Mouse (Mus musculus): ENCODE measurements at regions not wholly inside any gene's neighbourhood (a gene's known extent, or its start where the extent isn't known, plus 50 kb on each side); places are given as distances from the start of the nearest gene placed in this dataset.

- Histone ChIP-seq H3K9me3 (ENCODE audit: control insufficient read depth, low read length) (no peaks in the 10 kb centered on the region), H3K9ac (ENCODE audit: low read depth, low read length) (no peak overlapping the region), H3K36me3 (ENCODE audit: control insufficient read depth, insufficient read depth, low read length) (no peaks in the 10 kb centered on the region), H3K4me3 (ENCODE audit: low read length) (no peak overlapping the region), H3K27ac (ENCODE audit: low read depth, low read length) (no peak overlapping the region), H3K4me2 (replicated peaks; ENCODE audit: low read depth, low read length) (no peak overlapping the region), H3K27me3 (ENCODE audit: control insufficient read depth, insufficient read depth, low read length) (no peaks in the 10 kb centered on the region), H3K4me1 (ENCODE audit: control insufficient read depth, insufficient read depth, low read length) (0 out of 2 replicates have a peak, but pooled peaks cover 3% of the 10 kb centered on the region)
- 49% methylated on average over 7 of the region's 7 CpGs for WGBS
- ATAC-seq (ENCODE audit: low FRiP score, low TSS enrichment), result peak; percentile 73
These were observed 90.5 kb upstream of the Rbms3 start for GRCm38 (mm10) chr9:117720161-117720598.

- Histone ChIP-seq H3K9ac (ENCODE audit: low read depth, low read length) (no peak overlapping the region), H3K27me3 (ENCODE audit: control insufficient read depth, insufficient read depth, low read length) (no peaks in the 10 kb centered on the region), H3K4me3 (ENCODE audit: low read length) (no peak overlapping the region), H3K36me3 (ENCODE audit: control insufficient read depth, insufficient read depth, low read length) (no peaks in the 10 kb centered on the region), H3K9me3 (ENCODE audit: control insufficient read depth, low read length) (no peaks in the 10 kb centered on the region), H3K4me1 (ENCODE audit: control insufficient read depth, insufficient read depth, low read length) (0 out of 2 replicates have a peak, but pooled peaks cover 3% of the 10 kb centered on the region), H3K27ac (ENCODE audit: low read depth, low read length) (no peak overlapping the region), H3K4me2 (replicated peaks; ENCODE audit: low read depth, low read length) (no peak overlapping the region)
- WGBS, result 84% methylated on average over 4 of the region's 4 CpGs
- no peak for ATAC-seq (ENCODE audit: low FRiP score, low TSS enrichment)
These were observed 87.6 kb upstream of the Rbms3 start for GRCm38 (mm10) chr9:117717346-117717745.

GRCm38 (mm10) chr9:117716476-117716875, 86.8 kb upstream of the Rbms3 start:
- no peak for ATAC-seq (ENCODE audit: low FRiP score, low TSS enrichment)
- Histone ChIP-seq H3K27ac (ENCODE audit: low read depth, low read length) (no peak overlapping the region), H3K4me3 (ENCODE audit: low read length) (no peak overlapping the region), H3K4me2 (replicated peaks; ENCODE audit: low read depth, low read length) (no peak overlapping the region), H3K9me3 (ENCODE audit: control insufficient read depth, low read length) (no peaks in the 10 kb centered on the region), H3K27me3 (ENCODE audit: control insufficient read depth, insufficient read depth, low read length) (no peaks in the 10 kb centered on the region), H3K9ac (ENCODE audit: low read depth, low read length) (no peak overlapping the region), H3K4me1 (ENCODE audit: control insufficient read depth, insufficient read depth, low read length) (0 out of 2 replicates have a peak, but pooled peaks cover 3% of the 10 kb centered on the region), H3K36me3 (ENCODE audit: control insufficient read depth, insufficient read depth, low read length) (no peaks in the 10 kb centered on the region)
- 74% methylated on average over 6 of the region's 6 CpGs for WGBS

GRCm38 (mm10) chr9:117714741-117715675, 85.3 kb upstream of the Rbms3 start:
- Histone ChIP-seq H3K27ac (ENCODE audit: low read depth, low read length) (no peak overlapping the region), H3K9me3 (ENCODE audit: control insufficient read depth, low read length) (no peaks in the 10 kb centered on the region), H3K4me2 (replicated peaks; ENCODE audit: low read depth, low read length) (no peak overlapping the region), H3K9ac (ENCODE audit: low read depth, low read length) (no peak overlapping the region), H3K27me3 (ENCODE audit: control insufficient read depth, insufficient read depth, low read length) (no peaks in the 10 kb centered on the region), H3K36me3 (ENCODE audit: control insufficient read depth, insufficient read depth, low read length) (no peaks in the 10 kb centered on the region), H3K4me1 (ENCODE audit: control insufficient read depth, insufficient read depth, low read length) (0 out of 2 replicates have a peak, but pooled peaks cover under 1% of the 10 kb centered on the region), H3K4me3 (ENCODE audit: low read length) (no peak overlapping the region)
- WGBS, result 80% methylated on average over 13 of the region's 13 CpGs
- no peak for ATAC-seq (ENCODE audit: low FRiP score, low TSS enrichment)

GRCm38 (mm10) chr9:117713121-117713520, 83.4 kb upstream of the Rbms3 start:
- no peak overlapping the region for H3K4me3 ChIP-seq (ENCODE audit: low read length)
- no peaks in the 10 kb centered on the region for H3K36me3 ChIP-seq (ENCODE audit: control insufficient read depth, insufficient read depth, low read length)
- no peak overlapping the region for H3K9ac ChIP-seq (ENCODE audit: low read depth, low read length)
- no peak overlapping the region for H3K27ac ChIP-seq (ENCODE audit: low read depth, low read length)
- H3K9me3 ChIP-seq (ENCODE audit: control insufficient read depth, low read length), result no peaks in the 10 kb centered on the region
- H3K4me2 ChIP-seq (replicated peaks; ENCODE audit: low read depth, low read length), result no peak overlapping the region
- ATAC-seq (ENCODE audit: low FRiP score, low TSS enrichment), result no peak
- WGBS, result 57% methylated on average over 4 of the region's 4 CpGs
- no peaks in the 10 kb centered on the region for H3K4me1 ChIP-seq (ENCODE audit: control insufficient read depth, insufficient read depth, low read length)
- H3K27me3 ChIP-seq (ENCODE audit: control insufficient read depth, insufficient read depth, low read length), result no peaks in the 10 kb centered on the region

- ATAC-seq (ENCODE audit: low FRiP score, low TSS enrichment), result no peak
- H3K4me2 ChIP-seq (replicated peaks; ENCODE audit: low read depth, low read length), result no peak overlapping the region
- no peak overlapping the region for H3K27ac ChIP-seq (ENCODE audit: low read depth, low read length)
- no peaks in the 10 kb centered on the region for H3K36me3 ChIP-seq (ENCODE audit: control insufficient read depth, insufficient read depth, low read length)
- no peaks in the 10 kb centered on the region for H3K27me3 ChIP-seq (ENCODE audit: control insufficient read depth, insufficient read depth, low read length)
- H3K9me3 ChIP-seq (ENCODE audit: control insufficient read depth, low read length), result no peaks in the 10 kb centered on the region
- H3K9ac ChIP-seq (ENCODE audit: low read depth, low read length), result no peak overlapping the region
- no peak overlapping the region for H3K4me3 ChIP-seq (ENCODE audit: low read length)
- WGBS, result 80% methylated on average over 5 of the region's 5 CpGs
- no peaks in the 10 kb centered on the region for H3K4me1 ChIP-seq (ENCODE audit: control insufficient read depth, insufficient read depth, low read length)
These were observed 82.1 kb upstream of the Rbms3 start for GRCm38 (mm10) chr9:117711793-117712192.

- Histone ChIP-seq H3K36me3 (ENCODE audit: control insufficient read depth, insufficient read depth, low read length) (no peaks in the 10 kb centered on the region), H3K9ac (ENCODE audit: low read depth, low read length) (no peak overlapping the region), H3K27ac (ENCODE audit: low read depth, low read length) (no peak overlapping the region), H3K4me2 (replicated peaks; ENCODE audit: low read depth, low read length) (no peak overlapping the region), H3K27me3 (ENCODE audit: control insufficient read depth, insufficient read depth, low read length) (no peaks in the 10 kb centered on the region), H3K4me3 (ENCODE audit: low read length) (no peak overlapping the region), H3K4me1 (ENCODE audit: control insufficient read depth, insufficient read depth, low read length) (no peaks in the 10 kb centered on the region), H3K9me3 (ENCODE audit: control insufficient read depth, low read length) (no peaks in the 10 kb centered on the region)
- no peak for ATAC-seq (ENCODE audit: low FRiP score, low TSS enrichment)
- 90% methylated on average over 9 of the region's 9 CpGs for WGBS
These were observed 81.3 kb upstream of the Rbms3 start for GRCm38 (mm10) chr9:117710966-117711365.

- no peaks in the 10 kb centered on the region for H3K36me3 ChIP-seq (ENCODE audit: control insufficient read depth, insufficient read depth, low read length)
- H3K4me3 ChIP-seq (ENCODE audit: low read length), result no peak overlapping the region
- no peak overlapping the region for H3K9ac ChIP-seq (ENCODE audit: low read depth, low read length)
- no peaks in the 10 kb centered on the region for H3K4me1 ChIP-seq (ENCODE audit: control insufficient read depth, insufficient read depth, low read length)
- no peak overlapping the region for H3K27ac ChIP-seq (ENCODE audit: low read depth, low read length)
- 76% methylated on average over 13 of the region's 13 CpGs for WGBS
- no peak for ATAC-seq (ENCODE audit: low FRiP score, low TSS enrichment)
- no peaks in the 10 kb centered on the region for H3K9me3 ChIP-seq (ENCODE audit: control insufficient read depth, low read length)
- no peak overlapping the region for H3K4me2 ChIP-seq (replicated peaks; ENCODE audit: low read depth, low read length)
- no peaks in the 10 kb centered on the region for H3K27me3 ChIP-seq (ENCODE audit: control insufficient read depth, insufficient read depth, low read length)
These were observed 80.0 kb upstream of the Rbms3 start for GRCm38 (mm10) chr9:117709677-117710076.

- no peak overlapping the region for H3K4me3 ChIP-seq (ENCODE audit: low read length)
- WGBS, result 87% methylated on average over 8 of the region's 8 CpGs
- no peaks in the 10 kb centered on the region for H3K36me3 ChIP-seq (ENCODE audit: control insufficient read depth, insufficient read depth, low read length)
- no peak overlapping the region for H3K4me2 ChIP-seq (replicated peaks; ENCODE audit: low read depth, low read length)
- no peak overlapping the region for H3K27ac ChIP-seq (ENCODE audit: low read depth, low read length)
- H3K9me3 ChIP-seq (ENCODE audit: control insufficient read depth, low read length), result no peaks in the 10 kb centered on the region; the same call in 1 of the 2 replicates
- no peaks in the 10 kb centered on the region for H3K4me1 ChIP-seq (ENCODE audit: control insufficient read depth, insufficient read depth, low read length)
- ATAC-seq (ENCODE audit: low FRiP score, low TSS enrichment), result no peak
- no peaks in the 10 kb centered on the region for H3K27me3 ChIP-seq (ENCODE audit: control insufficient read depth, insufficient read depth, low read length)
- H3K9ac ChIP-seq (ENCODE audit: low read depth, low read length), result no peak overlapping the region
These were observed 63.3 kb upstream of the Rbms3 start for GRCm38 (mm10) chr9:117693001-117693400.

Data from kidney, embryonic 14.5 days (tissue).